Mouse (Mus musculus) megakaryocyte, embryonic 14.5 days (primary cell): Measurements from ENCODE around the gene Trabd2b. TPM values are rescaled to one million over a fixed set of nuclear protein-coding genes. Genes with fewer than 3 reads are reported as not detected.

ENCODE experiments used
- H3K27me3 ChIP-seq: replicated peaks from 2 replicates; pipeline ENCODE3; 2012; ENCODE audit warnings: inconsistent platforms
- H3K36me3 ChIP-seq: replicated peaks from 2 replicates; pipeline ENCODE3; 2012; ENCODE audit warnings: low read length, inconsistent platforms, mixed read lengths
- H3K4me1 ChIP-seq: 2 replicates; pipeline ENCODE4 v1.6.1; 2012; ENCODE audit warnings: inconsistent platforms
- H3K4me3 ChIP-seq: replicated peaks from 2 replicates; pipeline ENCODE3; 2012; ENCODE audit warnings: moderate library complexity, mild to moderate bottlenecking, inconsistent platforms
- H3K9me3 ChIP-seq: 2 replicates; pipeline ENCODE4 v1.6.1; 2012; ENCODE audit warnings: inconsistent platforms
- FLI1 ChIP-seq: IDR thresholded peaks from 2 replicates; pipeline ENCODE4 v1.6.1; 2012; ENCODE audit warnings: low read length, inconsistent platforms, mixed read lengths
- GATA1 ChIP-seq: IDR thresholded peaks from 3 replicates; pipeline ENCODE4 v1.6.1; 2012; ENCODE audit warnings: mixed read lengths, low read length, inconsistent platforms, borderline replicate concordance
- polyA plus RNA-seq: library from polyadenylated mRNA; stranded (reverse); fragments of >175 nt; gene quantifications from 2 replicates; pipeline ENCODE4 v1.2.3, GENCODE M21; 2012; ENCODE audit warnings: low replicate concordance; ENCODE audit not compliant: insufficient read depth

Gene Trabd2b
- polyA plus RNA-seq, 1 experiment: not detected

GRCm38 (mm10) chr4:114518571-114518970, 112.0 kb downstream of the Trabd2b start:
- no peaks in the 10 kb centered on the region for H3K9me3 ChIP-seq
- TF ChIP-seq GATA1 (no peak), FLI1 (no peak)
- H3K4me1 ChIP-seq: no peaks in the 10 kb centered on the region
- H3K27me3 ChIP-seq: no peaks in the 10 kb centered on the region
- no peaks in the 10 kb centered on the region for H3K36me3 ChIP-seq
- H3K4me3 ChIP-seq: no peak overlapping the region

- Histone ChIP-seq H3K36me3 (no peaks in the 10 kb centered on the region), H3K27me3 (peaks cover 2% of the 10 kb centered on the region), H3K9me3 (no peaks in the 10 kb centered on the region), H3K4me3 (no peak overlapping the region), H3K4me1 (no peaks in the 10 kb centered on the region)
- TF ChIP-seq FLI1 (no peak), GATA1 (no peak)
These were observed 112.8 kb downstream of the Trabd2b start for GRCm38 (mm10) chr4:114519321-114519720.

GRCm38 (mm10) chr4:114519966-114520365, 113.4 kb downstream of the Trabd2b start:
- TF ChIP-seq FLI1 (no peak), GATA1 (no peak)
- Histone ChIP-seq H3K27me3 (peaks cover 2% of the 10 kb centered on the region), H3K9me3 (no peaks in the 10 kb centered on the region), H3K4me3 (no peak overlapping the region), H3K36me3 (no peaks in the 10 kb centered on the region), H3K4me1 (no peaks in the 10 kb centered on the region)

GRCm38 (mm10) chr4:114523335-114524188, 117.0 kb downstream of the Trabd2b start:
- H3K27me3 ChIP-seq: peaks cover 2% of the 10 kb centered on the region

GRCm38 (mm10) chr4:114531591-114531990, 125.1 kb downstream of the Trabd2b start:
- H3K4me3 ChIP-seq: no peak overlapping the region
- no peaks in the 10 kb centered on the region for H3K36me3 ChIP-seq
- H3K4me1 ChIP-seq: no peaks in the 10 kb centered on the region
- no peaks in the 10 kb centered on the region for H3K9me3 ChIP-seq
- H3K27me3 ChIP-seq: no peaks in the 10 kb centered on the region
- TF ChIP-seq FLI1 (no peak), GATA1 (no peak)

More at GRCm38 (mm10) chr4:114523335-114524188, 117.0 kb downstream of the Trabd2b start:
- no peaks in the 10 kb centered on the region for H3K36me3 ChIP-seq
- TF ChIP-seq FLI1: no peak
- TF ChIP-seq GATA1: no peak
- H3K4me3 ChIP-seq: no peak overlapping the region
- no peaks in the 10 kb centered on the region for H3K4me1 ChIP-seq
- no peaks in the 10 kb centered on the region for H3K9me3 ChIP-seq

GRCm38 (mm10) chr4:114533894-114534754, 127.6 kb downstream of the Trabd2b start:
- TF ChIP-seq FLI1: no peak
- TF ChIP-seq GATA1: no peak
- Histone ChIP-seq H3K9me3 (no peaks in the 10 kb centered on the region), H3K27me3 (no peaks in the 10 kb centered on the region), H3K4me3 (no peak overlapping the region), H3K4me1 (no peaks in the 10 kb centered on the region), H3K36me3 (no peaks in the 10 kb centered on the region)

GRCm38 (mm10) chr4:114537376-114537974, 131.0 kb downstream of the Trabd2b start:
- no peaks in the 10 kb centered on the region for H3K36me3 ChIP-seq
- H3K27me3 ChIP-seq: no peaks in the 10 kb centered on the region
- TF ChIP-seq FLI1 (no peak), GATA1 (no peak)
- H3K4me3 ChIP-seq: no peak overlapping the region
- no peaks in the 10 kb centered on the region for H3K4me1 ChIP-seq
- no peaks in the 10 kb centered on the region for H3K9me3 ChIP-seq

- TF ChIP-seq FLI1 (no peak), GATA1 (no peak)
- Histone ChIP-seq H3K4me1 (no peaks in the 10 kb centered on the region), H3K9me3 (no peaks in the 10 kb centered on the region), H3K4me3 (no peak overlapping the region), H3K27me3 (no peaks in the 10 kb centered on the region), H3K36me3 (no peaks in the 10 kb centered on the region)
These were observed 133.5 kb downstream of the Trabd2b start for GRCm38 (mm10) chr4:114540031-114540430.

- TF ChIP-seq FLI1: no peak
- no peak for TF ChIP-seq GATA1
These were observed 134.7 kb downstream of the Trabd2b start for GRCm38 (mm10) chr4:114541221-114541620.

More at GRCm38 (mm10) chr4:114541221-114541620, 134.7 kb downstream of the Trabd2b start:
- Histone ChIP-seq H3K4me3 (no peak overlapping the region), H3K36me3 (no peaks in the 10 kb centered on the region), H3K4me1 (no peaks in the 10 kb centered on the region), H3K27me3 (no peaks in the 10 kb centered on the region), H3K9me3 (no peaks in the 10 kb centered on the region)
